Mouse (Mus musculus) small intestine, adult 2 months (tissue): ENCODE results near the gene Gaa. TPM values are rescaled to one million over a fixed set of nuclear protein-coding genes. Genes with fewer than 3 reads are reported as not detected.

Experiments
- H3K27ac ChIP-seq: fragments of 200-500 bp; 2 replicates; pipeline ENCODE4 v1.5.1; 2012; ENCODE audit warnings: low read depth, low read length, control low read depth, inconsistent platforms; ENCODE audit not compliant: insufficient read depth
- H3K27me3 ChIP-seq: fragments of 200-500 bp; 2 replicates; pipeline ENCODE4 v1.6.1; 2012; ENCODE audit warnings: mild to moderate bottlenecking, moderate library complexity, low read length, inconsistent platforms; ENCODE audit not compliant: control insufficient read depth, insufficient read depth
- H3K36me3 ChIP-seq: fragments of 200-500 bp; 2 replicates; pipeline ENCODE4 v1.6.1; 2012; ENCODE audit warnings: mild to moderate bottlenecking, low read length, control low read depth, inconsistent platforms; ENCODE audit not compliant: control insufficient read depth, insufficient read depth
- H3K4me1 ChIP-seq: fragments of 200-500 bp; 2 replicates; pipeline ENCODE4 v1.6.1; 2012; ENCODE audit warnings: low read length, inconsistent platforms, mixed read lengths; ENCODE audit not compliant: control insufficient read depth, insufficient read depth, insufficient read length
- H3K4me3 ChIP-seq: fragments of 200-500 bp; 2 replicates; pipeline ENCODE4 v1.5.1; 2012; ENCODE audit warnings: low read depth, mild to moderate bottlenecking, control low read depth, inconsistent platforms, low read length, moderate library complexity
- CTCF ChIP-seq: fragments of 200-500 bp; IDR thresholded peaks from 2 replicates; pipeline ENCODE4 v1.5.1; 2012; ENCODE audit warnings: low read depth, mild to moderate bottlenecking, control low read depth, inconsistent platforms, low read length, moderate library complexity, mixed read lengths; ENCODE audit not compliant: insufficient replicate concordance, insufficient read length; ENCODE audit errors: extremely low read depth
- POLR2A ChIP-seq: fragments of 200-500 bp; IDR thresholded peaks from 2 replicates; pipeline ENCODE4 v1.6.1; 2012; ENCODE audit warnings: low read depth, mild to moderate bottlenecking, control low read depth, inconsistent platforms, low read length, moderate library complexity
- WGBS: fragments of 180-500 bp; shearing (Covaris S2); methylation state at CpG from one replicate; pipeline ENCODE4 v1.1.7; 2018; 5-methylcytosine and 5-hydroxymethylcytosine counted together
- polyA plus RNA-seq: library from polyadenylated mRNA; depleted of rRNA; stranded (reverse); fragments of >200 nt; gene quantifications from 2 replicates; pipeline ENCODE4 v1.2.3, GENCODE M21; 2012

The Gaa gene
- polyA plus RNA-seq, 1 experiment: 35.8 TPM

DNA sequence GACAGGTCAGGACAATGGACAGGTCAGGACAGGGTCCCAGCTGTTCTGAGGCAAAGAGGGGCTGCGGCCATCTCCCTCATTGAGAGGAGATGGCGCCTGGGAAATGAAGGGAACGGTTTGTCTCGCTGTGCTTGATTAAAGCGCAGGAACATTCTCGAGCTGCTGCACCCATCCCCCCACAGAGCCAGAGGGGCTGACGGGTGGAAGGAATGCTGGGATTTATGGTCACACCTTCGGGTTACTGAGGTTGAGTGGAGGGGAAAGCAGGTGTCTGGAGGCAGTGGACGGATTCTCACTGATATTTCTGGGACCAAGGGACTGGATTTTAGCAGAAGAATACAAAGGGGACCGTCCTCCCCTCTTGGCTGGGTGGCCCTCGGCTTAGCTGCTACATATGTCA, 40.2 kb downstream of the Gaa start:
- Histone ChIP-seq H3K4me3 (no peak overlapping the region), H3K27me3 (no peaks in the 10 kb centered on the region), H3K27ac (no peak overlapping the region), H3K36me3 (no peaks in the 10 kb centered on the region), H3K4me1 (no peaks in the 10 kb centered on the region)
- no peak for TF ChIP-seq POLR2A
- TF ChIP-seq CTCF: no peak
- WGBS: 54% methylated on average over 11 of the region's 11 CpGs

- peaks cover 8% of the 10 kb centered on the region for H3K4me1 ChIP-seq
- no peak for TF ChIP-seq CTCF
- 19% methylated on average over 10 of the region's 10 CpGs for WGBS
Measured at GRCm38 (mm10) chr11:119310621-119311020, 42.9 kb downstream of the Gaa start.

DNA sequence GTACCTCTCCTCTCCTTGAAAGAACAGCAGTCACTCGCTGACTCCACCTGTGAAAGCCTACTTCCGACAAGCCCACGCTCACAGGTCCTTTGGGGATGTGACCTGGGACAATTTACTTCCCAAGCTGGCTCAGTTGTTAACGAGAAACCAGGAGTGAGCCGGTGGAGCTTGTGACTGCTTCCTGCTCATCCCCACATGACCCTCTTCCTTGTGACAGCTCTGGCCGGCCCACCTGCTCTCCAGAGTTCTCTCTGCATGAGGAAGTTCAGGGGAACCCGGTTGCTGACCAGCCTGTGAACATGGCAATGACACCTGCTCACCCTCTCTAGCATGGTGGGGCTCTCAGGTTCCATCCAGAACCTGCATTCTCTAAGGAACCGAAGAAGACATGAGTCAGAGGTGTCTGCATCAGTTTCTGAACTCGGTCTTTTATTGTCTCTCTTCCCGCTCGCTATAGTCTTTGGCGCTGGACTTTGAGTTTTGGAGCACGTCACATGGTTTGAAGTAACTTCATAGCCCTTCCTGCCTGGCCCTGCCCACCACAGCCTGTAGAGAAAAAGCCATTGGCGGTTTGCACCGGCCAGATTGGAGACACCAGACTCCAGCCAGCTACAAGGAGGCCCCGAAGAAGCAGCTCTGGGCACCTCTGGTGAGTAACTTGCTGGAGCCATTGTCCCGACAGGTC, 46.7 kb downstream of the Gaa start:
- H3K4me3 ChIP-seq: peak overlapping the region; percentile 71
- TF ChIP-seq CTCF (no peak), POLR2A (peak; percentile 48; the same call in 1 of the 2 replicates)
- H3K27me3 ChIP-seq: no peaks in the 10 kb centered on the region
- WGBS: 22% methylated on average over 17 of the region's 17 CpGs
- peak overlapping the region; percentile 87 for H3K27ac ChIP-seq
- H3K4me1 ChIP-seq: peaks cover 8% of the 10 kb centered on the region
- H3K36me3 ChIP-seq: peaks cover 2% of the 10 kb centered on the region; the same call in 1 of the 2 replicates

More at GRCm38 (mm10) chr11:119310621-119311020, 42.9 kb downstream of the Gaa start:
- Histone ChIP-seq H3K27me3 (no peaks in the 10 kb centered on the region), H3K27ac (no peak overlapping the region), H3K36me3 (no peaks in the 10 kb centered on the region), H3K4me3 (no peak overlapping the region)

DNA sequence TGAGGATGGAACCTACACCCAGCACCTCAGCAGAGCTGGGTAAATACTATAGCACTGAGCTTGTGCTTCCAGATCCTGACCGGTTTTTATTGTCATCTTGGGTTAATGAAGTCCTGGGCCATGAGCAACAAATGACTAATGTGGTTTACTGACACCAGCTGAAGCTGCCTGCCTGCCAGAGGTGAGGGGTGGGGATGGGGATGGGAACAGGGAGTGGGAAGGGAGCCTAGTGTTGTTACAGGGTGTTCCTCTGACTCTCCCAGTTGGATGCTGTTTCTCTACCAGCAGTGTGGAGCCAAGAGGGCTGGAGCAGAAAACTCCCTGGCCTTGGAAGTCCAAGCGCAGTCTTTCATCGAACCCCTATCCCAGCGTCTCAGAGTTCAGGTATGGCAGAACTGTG, 49.0 kb downstream of the Gaa start:
- no peak for TF ChIP-seq POLR2A
- no peak for TF ChIP-seq CTCF
- Histone ChIP-seq H3K4me3 (no peak overlapping the region), H3K27me3 (no peaks in the 10 kb centered on the region), H3K27ac (no peak overlapping the region), H3K4me1 (peaks cover 8% of the 10 kb centered on the region), H3K36me3 (peaks cover 2% of the 10 kb centered on the region; the same call in 1 of the 2 replicates)
- 70% methylated on average over 4 of the region's 4 CpGs for WGBS

- peaks cover 6% of the 10 kb centered on the region for H3K36me3 ChIP-seq
- H3K27ac ChIP-seq: no peak overlapping the region
- no peaks in the 10 kb centered on the region for H3K4me1 ChIP-seq
- TF ChIP-seq POLR2A: no peak
- TF ChIP-seq CTCF: no peak
- no peaks in the 10 kb centered on the region for H3K27me3 ChIP-seq
- 80% methylated on average over 13 of the region's 13 CpGs for WGBS
- no peak overlapping the region for H3K4me3 ChIP-seq
Measured at GRCm38 (mm10) chr11:119322521-119322920, 54.8 kb downstream of the Gaa start.

DNA sequence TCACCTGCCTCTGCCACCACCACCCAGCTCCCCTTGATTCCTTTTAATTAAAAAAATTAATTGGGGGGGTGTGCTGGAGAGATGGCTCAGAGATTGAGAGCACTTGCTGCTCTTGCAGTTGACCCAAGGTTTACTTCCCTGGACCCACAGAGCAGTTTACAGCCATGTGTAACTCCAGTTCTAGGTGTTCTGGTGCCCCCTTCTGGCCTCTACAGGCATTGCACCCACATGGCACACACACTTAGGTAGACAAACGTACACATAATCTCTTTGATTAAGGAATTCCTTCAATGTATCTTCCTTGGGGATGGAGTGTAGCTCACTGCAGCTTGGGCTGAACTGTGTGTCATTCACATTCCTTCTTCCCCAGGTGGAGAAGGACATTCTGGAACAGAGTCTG, 57.4 kb downstream of the Gaa start:
- Histone ChIP-seq H3K4me1 (no peaks in the 10 kb centered on the region), H3K4me3 (no peak overlapping the region), H3K27ac (no peak overlapping the region), H3K27me3 (no peaks in the 10 kb centered on the region), H3K36me3 (peaks cover 6% of the 10 kb centered on the region; the same call in 1 of the 2 replicates)
- WGBS: 82% methylated on average over 1 of the region's 1 CpGs
- TF ChIP-seq CTCF (peak; percentile 33; the same call in 1 of the 2 replicates), POLR2A (no peak)

DNA sequence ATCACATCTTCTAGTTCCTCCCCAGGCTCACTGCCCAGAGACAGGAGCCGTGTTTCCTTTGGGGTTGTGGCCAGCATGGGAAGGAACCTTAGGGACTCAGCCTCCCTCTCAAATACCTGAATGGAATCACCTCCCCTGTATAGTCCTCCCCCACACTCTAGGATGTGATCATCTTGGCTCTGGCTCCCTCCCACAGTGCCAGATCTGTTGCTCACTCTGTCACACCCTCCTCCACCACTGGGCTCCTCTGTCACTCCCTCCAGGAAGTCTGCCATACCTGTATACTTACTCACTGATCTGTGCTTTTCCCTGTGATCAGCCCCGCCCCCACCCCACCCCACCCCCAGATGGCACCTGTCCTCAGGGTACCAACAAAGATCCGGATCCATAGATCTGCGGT, 62.9 kb downstream of the Gaa start:
- Histone ChIP-seq H3K4me3 (no peak overlapping the region), H3K27me3 (no peaks in the 10 kb centered on the region), H3K36me3 (peaks cover 6% of the 10 kb centered on the region; the same call in 1 of the 2 replicates), H3K4me1 (no peaks in the 10 kb centered on the region), H3K27ac (no peak overlapping the region)
- TF ChIP-seq CTCF (no peak), POLR2A (no peak)
- 53% methylated on average over 4 of the region's 4 CpGs for WGBS
